Mouse (Mus musculus) neural tube, embryonic 13.5 days (tissue): ENCODE data around the gene Olfr313. TPM values are rescaled to one million over a fixed set of nuclear protein-coding genes. Genes with fewer than 3 reads are reported as not detected.
"Not testable (repeated sequence)": the region's sequence is repeated elsewhere in the genome, so short reads cannot be mapped to it uniquely, and the experiment has no call there.

Source experiments
- ATAC-seq: fragments of 200-750 bp; cut with Nextera tagmentation; 2 replicates; pipeline ENCODE4 v1.8.0; 2017; ENCODE audit warnings: low read depth, mild to moderate bottlenecking, moderate TSS enrichment, moderate library complexity
- H3K27ac ChIP-seq: fragments of 300-500 bp; sonication (generic); replicated peaks from 2 replicates; pipeline ENCODE4 v1.5.1; 2015; ENCODE audit warnings: moderate library complexity, mild to moderate bottlenecking, inconsistent platforms
- H3K27me3 ChIP-seq: fragments of 300-500 bp; sonication (generic); 2 replicates; pipeline ENCODE4 v1.6.1; 2015; ENCODE audit warnings: mild to moderate bottlenecking, inconsistent platforms
- H3K36me3 ChIP-seq: fragments of 300-500 bp; sonication (generic); 2 replicates; pipeline ENCODE4 v1.6.1; 2015; ENCODE audit warnings: mild to moderate bottlenecking, inconsistent platforms
- H3K4me1 ChIP-seq: fragments of 300-500 bp; sonication (generic); replicated peaks from 2 replicates; pipeline ENCODE4 v1.6.1; 2015; ENCODE audit warnings: inconsistent platforms
- H3K4me2 ChIP-seq: fragments of 300-500 bp; sonication (generic); 2 replicates; pipeline ENCODE4 v1.6.1; 2015; ENCODE audit warnings: inconsistent platforms, mild to moderate bottlenecking, moderate library complexity
- H3K4me3 ChIP-seq: fragments of 300-500 bp; sonication (generic); 2 replicates; pipeline ENCODE4 v1.5.1; 2015; ENCODE audit warnings: mild to moderate bottlenecking, inconsistent platforms
- H3K9ac ChIP-seq: fragments of 300-500 bp; sonication (generic); 2 replicates; pipeline ENCODE4 v1.6.1; 2015; ENCODE audit warnings: moderate library complexity, mild to moderate bottlenecking, inconsistent platforms
- H3K9me3 ChIP-seq: fragments of 300-500 bp; sonication (generic); 2 replicates; pipeline ENCODE4 v1.6.1; 2016; ENCODE audit warnings: inconsistent platforms
- WGBS: fragments of 180-500 bp; shearing (Covaris S2); methylation state at CpG from one replicate; pipeline ENCODE4 v1.1.7; 2015; 5-methylcytosine and 5-hydroxymethylcytosine counted together
- polyA plus RNA-seq: library from polyadenylated mRNA; unstranded; fragments of >200 nt; fragmentation: Nextera tagmentation; extraction: Ambion mirVana; gene quantifications from 2 replicates; pipeline ENCODE4 v1.2.1, GENCODE M21; 2015

Olfr313 gene
- polyA plus RNA-seq, 1 experiment from 2014 or later, result not detected

DNA sequence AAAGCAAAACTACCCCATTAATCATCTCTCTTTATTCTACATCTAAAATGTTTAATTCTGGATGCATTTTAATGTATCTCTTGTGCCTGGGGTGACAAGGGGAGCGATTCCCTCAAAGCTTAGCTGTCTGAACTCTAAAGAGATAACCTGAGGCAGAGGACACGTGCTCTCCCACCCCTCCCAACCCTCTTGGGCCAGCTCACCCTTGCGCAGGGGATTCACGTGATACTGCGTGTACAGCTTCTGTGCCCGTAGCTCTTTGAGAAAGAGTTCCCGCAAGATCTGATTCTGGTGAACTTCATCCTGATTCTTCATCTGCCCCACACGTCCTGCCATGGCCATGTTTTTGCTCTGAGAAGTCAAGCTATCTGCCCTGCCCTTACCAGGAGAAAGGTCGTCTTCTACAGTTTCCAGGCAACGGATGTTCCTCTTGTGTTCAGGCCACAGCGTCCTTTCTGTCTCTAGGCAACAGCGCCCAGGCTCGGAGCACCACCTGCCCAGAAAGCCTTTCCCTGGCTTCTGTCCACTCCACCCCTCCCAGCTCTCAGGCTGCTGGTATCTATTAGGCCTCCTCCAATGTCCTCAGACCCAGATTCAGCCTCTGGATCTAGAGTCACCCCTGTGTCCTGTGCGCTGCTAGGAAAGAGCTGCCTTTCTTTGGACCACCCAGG is 13.1 kb upstream of the Olfr313 start, which contains the start of gene Fam183b:
Gene Fam183b (minus strand): TSS at position 403 of the 671 bp plus-strand sequence.
- H3K4me1 ChIP-seq, result peaks cover 12% of the 10 kb centered on the region
- H3K36me3 ChIP-seq, result no peaks in the 10 kb centered on the region
- no peak within 1 kb of the TSS for H3K4me3 ChIP-seq
- no peak within 1 kb of the TSS; the same call in 1 of the 2 replicates for H3K9ac ChIP-seq
- H3K27ac ChIP-seq, result no peak within 1 kb of the TSS
- H3K4me2 ChIP-seq, result peak within 1 kb of the TSS; percentile 18; the same call in 1 of the 2 replicates
- WGBS, result 38% methylated on average over 14 of the region's 14 CpGs
- H3K27me3 ChIP-seq, result no peaks in the 10 kb centered on the region
- ATAC-seq, result peak; percentile 59
- no peaks in the 10 kb centered on the region for H3K9me3 ChIP-seq

DNA sequence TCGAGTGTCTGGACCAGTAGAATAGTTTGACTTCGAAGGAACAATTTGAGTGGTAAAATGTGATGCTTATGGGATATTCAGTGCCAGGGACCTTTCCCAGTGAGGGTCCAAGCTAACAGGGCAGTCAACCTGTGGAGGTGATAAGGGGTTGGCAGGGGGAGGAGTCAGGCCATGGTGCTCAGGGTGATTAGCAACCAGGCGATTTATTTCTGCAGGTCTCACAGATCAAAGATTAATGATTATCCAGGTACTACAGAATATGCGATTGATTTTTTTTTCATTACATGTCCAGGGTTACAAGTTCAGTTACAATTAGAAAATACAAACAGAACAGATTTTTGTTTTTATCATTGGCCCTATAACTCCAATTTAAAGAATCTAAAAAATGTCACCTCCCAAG is 10.9 kb upstream of the Olfr313 start:
- Histone ChIP-seq H3K4me2 (no peak overlapping the region), H3K9me3 (no peaks in the 10 kb centered on the region), H3K36me3 (no peaks in the 10 kb centered on the region), H3K27ac (no peak overlapping the region), H3K4me1 (peaks cover 12% of the 10 kb centered on the region), H3K9ac (no peak overlapping the region), H3K4me3 (no peak overlapping the region), H3K27me3 (no peaks in the 10 kb centered on the region)
- ATAC-seq, result no peak
- WGBS, result 80% methylated on average over 4 of the region's 4 CpGs

DNA sequence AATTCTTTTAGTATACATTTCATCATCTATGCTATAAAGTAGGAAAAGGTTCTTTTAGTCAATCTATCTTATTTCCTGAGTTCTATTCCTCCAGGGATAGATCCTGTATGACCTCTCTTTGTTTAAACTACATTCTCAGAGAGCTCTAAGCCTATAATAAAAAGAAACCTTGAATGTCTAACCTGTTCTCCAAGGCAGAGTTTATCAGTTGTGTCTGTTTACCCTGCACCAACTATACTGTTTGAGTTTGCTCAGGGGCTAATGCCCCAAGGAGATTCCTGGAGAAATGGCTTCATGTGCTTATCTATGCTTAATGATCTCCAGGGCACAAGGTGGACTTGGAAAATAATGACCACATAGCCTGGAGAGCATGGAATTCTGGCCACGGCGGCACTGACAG is 10.4 kb upstream of the Olfr313 start:
- no peak overlapping the region for H3K27ac ChIP-seq
- H3K9ac ChIP-seq, result no peak overlapping the region
- H3K9me3 ChIP-seq, result no peaks in the 10 kb centered on the region
- no peak for ATAC-seq
- no peak overlapping the region for H3K4me2 ChIP-seq
- H3K27me3 ChIP-seq, result no peaks in the 10 kb centered on the region
- no peaks in the 10 kb centered on the region for H3K36me3 ChIP-seq
- H3K4me1 ChIP-seq, result peaks cover 12% of the 10 kb centered on the region
- 81% methylated on average over 2 of the region's 2 CpGs for WGBS
- no peak overlapping the region for H3K4me3 ChIP-seq

DNA sequence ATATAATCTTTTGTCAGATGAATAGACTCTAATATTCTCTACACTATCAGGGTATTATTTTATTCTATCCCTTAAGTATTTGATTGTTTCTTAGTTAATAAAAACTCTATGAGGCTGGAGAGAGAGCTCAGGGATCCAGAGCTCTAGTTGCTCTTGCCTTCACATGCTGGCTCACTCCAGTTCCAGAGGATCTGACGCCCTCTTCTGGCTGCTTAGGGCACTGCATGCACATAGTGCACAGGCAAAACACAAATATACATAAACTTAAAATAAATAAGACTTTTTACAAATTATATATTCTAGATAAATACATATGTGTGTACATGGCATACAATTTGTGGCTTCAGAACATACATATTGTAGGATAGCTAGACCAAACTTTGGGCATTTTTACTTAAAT is 2.8 kb upstream of the Olfr313 start:
- H3K4me3 ChIP-seq, result no peak overlapping the region
- no peak overlapping the region for H3K4me2 ChIP-seq
- no peak overlapping the region for H3K9ac ChIP-seq
- no peaks in the 10 kb centered on the region for H3K9me3 ChIP-seq
- H3K4me1 ChIP-seq, result no peaks in the 10 kb centered on the region
- H3K36me3 ChIP-seq, result no peaks in the 10 kb centered on the region
- 12% methylated on average over 1 of the region's 1 CpGs for WGBS
- no peaks in the 10 kb centered on the region for H3K27me3 ChIP-seq
- ATAC-seq, result no peak
- H3K27ac ChIP-seq, result no peak overlapping the region

DNA sequence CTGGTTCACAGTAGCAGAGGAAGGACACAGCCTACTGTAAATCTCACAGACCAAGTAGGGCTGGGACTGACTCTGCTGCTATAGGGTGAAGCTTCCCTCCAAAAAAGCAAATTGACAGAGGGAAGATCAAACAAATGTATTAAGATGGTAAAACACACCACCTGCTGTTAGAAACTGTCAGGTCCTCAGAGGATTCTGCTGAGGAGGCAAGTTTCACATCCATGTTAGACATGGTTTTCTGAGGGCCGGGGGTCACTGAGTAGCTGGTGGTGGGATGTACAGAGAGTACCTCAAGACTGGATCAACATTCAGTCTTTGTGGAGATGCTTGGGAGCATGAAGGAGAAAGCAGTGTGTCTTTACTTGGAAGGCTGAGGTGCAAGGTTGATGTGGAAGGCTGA is 876 bp downstream of the Olfr313 start:
- H3K9ac ChIP-seq, result no peak overlapping the region

DNA sequence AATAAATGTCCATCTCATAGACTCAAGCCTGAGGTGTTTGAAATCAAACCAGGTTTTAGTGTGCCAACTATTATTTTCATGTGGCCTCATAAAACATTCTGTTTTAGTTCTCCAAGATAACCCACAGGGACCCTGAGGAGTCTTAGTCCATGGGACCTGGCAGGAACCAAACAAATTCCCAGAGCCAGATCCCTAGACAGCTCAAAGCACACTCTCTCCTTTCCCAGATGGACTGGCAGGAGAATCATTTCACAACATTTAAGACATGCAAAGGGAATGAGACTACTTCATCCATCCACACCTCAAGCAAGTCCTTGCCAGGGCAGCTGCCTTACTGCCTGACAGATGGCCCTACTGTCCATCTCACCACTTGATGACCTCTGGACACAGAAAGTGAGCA is 14.1 kb downstream of the Olfr313 start, which contains the start of gene Olfr312:
Gene Olfr312 (plus strand): TSS at position 301 of the 400 bp plus-strand sequence.
- not testable (repeated sequence) for H3K4me3 ChIP-seq, H3K9me3 ChIP-seq, H3K36me3 ChIP-seq, H3K9ac ChIP-seq, ATAC-seq, H3K27ac ChIP-seq, H3K4me2 ChIP-seq, H3K27me3 ChIP-seq, H3K4me1 ChIP-seq

More for the DNA sequence above, 876 bp downstream of the Olfr313 start:
- Histone ChIP-seq H3K9me3 (no peaks in the 10 kb centered on the region), H3K4me1 (no peaks in the 10 kb centered on the region), H3K27ac (no peak overlapping the region), H3K4me3 (no peak overlapping the region), H3K36me3 (no peaks in the 10 kb centered on the region), H3K27me3 (no peaks in the 10 kb centered on the region), H3K4me2 (no peak overlapping the region)
- no peak for ATAC-seq
- 81% methylated on average over 1 of the region's 1 CpGs for WGBS

DNA sequence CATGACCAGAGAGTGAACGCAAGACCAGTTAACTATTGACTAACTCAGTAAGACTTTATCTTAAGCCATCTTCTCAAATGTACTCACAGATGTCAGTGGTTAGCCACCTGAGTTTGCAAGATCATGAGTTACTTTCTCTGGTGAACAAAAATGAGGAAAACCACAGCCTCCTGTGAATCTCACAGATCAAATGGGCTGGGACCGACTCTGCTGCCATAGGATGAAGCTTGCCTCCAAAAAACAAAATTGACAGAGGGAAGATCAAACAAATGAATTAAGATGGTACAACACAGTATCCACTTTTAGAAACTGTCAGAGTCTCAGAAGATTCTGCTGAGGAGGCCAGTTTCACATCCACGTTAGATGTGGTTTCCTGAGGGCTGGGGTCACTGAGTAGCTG is 15.0 kb downstream of the Olfr313 start:
- no peaks in the 10 kb centered on the region for H3K9me3 ChIP-seq
- no peaks in the 10 kb centered on the region for H3K27me3 ChIP-seq
- H3K4me3 ChIP-seq, result no peak overlapping the region
- no peaks in the 10 kb centered on the region for H3K4me1 ChIP-seq
- no peak for ATAC-seq
- no peak overlapping the region for H3K9ac ChIP-seq
- 83% methylated on average over 3 of the region's 3 CpGs for WGBS
- H3K4me2 ChIP-seq, result no peak overlapping the region
- H3K27ac ChIP-seq, result no peak overlapping the region
- H3K36me3 ChIP-seq, result no peaks in the 10 kb centered on the region

DNA sequence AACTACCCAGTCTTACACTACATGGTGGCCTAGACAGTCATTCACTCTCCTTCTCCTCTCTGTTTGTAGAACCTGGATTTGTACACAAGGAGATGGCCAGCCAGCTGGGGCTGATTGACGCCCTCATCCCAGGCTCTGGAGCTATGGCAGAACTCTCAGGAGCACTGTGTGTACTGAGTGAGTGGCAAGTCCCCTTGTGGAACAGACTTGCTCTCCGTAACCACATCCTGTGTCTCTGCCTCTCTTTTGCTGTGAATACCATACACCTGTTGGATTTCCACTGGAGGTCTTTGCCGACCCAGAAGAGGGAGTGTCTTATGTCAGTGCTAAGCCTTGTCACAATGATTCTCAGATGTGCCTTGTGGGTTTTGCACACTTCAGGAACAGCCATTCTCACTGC is 17.7 kb downstream of the Olfr313 start:
- not testable (repeated sequence) for H3K36me3 ChIP-seq, H3K4me3 ChIP-seq, H3K4me1 ChIP-seq, H3K27me3 ChIP-seq, H3K9me3 ChIP-seq, H3K4me2 ChIP-seq, ATAC-seq, H3K9ac ChIP-seq, H3K27ac ChIP-seq
- 84% methylated on average over 3 of the region's 3 CpGs for WGBS

DNA sequence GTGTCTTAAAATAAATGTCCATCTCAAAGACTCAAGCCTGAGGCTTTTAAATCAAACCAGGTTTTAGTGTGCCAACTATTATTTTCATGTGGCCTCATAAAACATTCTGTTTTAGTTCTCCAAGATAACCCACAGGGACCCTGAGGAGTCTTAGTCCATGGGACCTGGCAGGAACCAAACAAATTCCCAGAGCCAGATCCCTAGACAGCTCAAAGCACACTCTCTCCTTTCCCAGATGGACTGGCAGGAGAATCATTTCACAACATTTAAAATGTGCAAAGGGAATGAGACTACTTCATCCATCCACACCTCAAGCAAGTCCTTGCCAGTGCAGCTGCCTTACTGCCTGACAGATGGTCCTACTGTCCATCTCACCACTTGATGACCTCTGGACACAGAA is 24.2 kb downstream of the Olfr313 start, which contains the start of gene Olfr311:
Gene Olfr311 (plus strand): TSS at position 301 of the 400 bp plus-strand sequence.
- H3K27me3 ChIP-seq, H3K4me1 ChIP-seq, ATAC-seq, H3K9me3 ChIP-seq, H3K27ac ChIP-seq, H3K9ac ChIP-seq, H3K36me3 ChIP-seq, H3K4me2 ChIP-seq, H3K4me3 ChIP-seq: not testable (repeated sequence)

DNA sequence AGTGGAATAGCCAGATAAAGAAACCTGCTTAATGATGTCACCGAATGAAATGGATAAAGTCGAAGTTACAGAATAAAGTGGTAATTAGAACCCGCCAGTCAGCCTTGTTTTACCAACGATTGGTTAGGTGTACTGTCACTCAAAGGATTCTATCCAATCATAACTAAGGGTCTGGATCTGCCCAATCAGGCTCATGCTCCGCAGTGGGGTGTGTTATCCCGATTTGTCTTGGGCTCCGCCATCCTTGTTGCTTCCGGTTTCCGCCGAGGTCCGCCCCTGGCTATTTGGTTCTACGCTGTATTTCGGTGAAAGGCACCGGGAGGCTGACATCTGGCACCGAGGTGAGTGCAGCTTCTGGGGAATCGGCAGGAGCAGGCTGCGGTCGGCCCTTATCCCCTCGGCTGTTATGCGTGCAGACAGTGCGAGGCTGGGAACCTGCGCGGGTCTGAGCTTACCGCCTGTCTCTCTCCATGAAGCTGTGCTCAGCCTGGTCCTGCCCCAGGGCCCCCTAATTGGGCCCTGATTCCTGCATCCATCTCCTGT is 32.2 kb downstream of the Olfr313 start, which contains the start of gene Gm12258:
Gene Gm12258 (plus strand): TSS at position 240 of the 543 bp plus-strand sequence.
- Histone ChIP-seq H3K9me3 (no peaks in the 10 kb centered on the region), H3K36me3 (peaks cover 35% of the 10 kb centered on the region), H3K4me3 (peak within 1 kb of the TSS; percentile 84), H3K9ac (peak within 1 kb of the TSS; percentile 91), H3K4me2 (peak within 1 kb of the TSS; percentile 90), H3K4me1 (peaks cover 17% of the 10 kb centered on the region), H3K27me3 (no peaks in the 10 kb centered on the region; the same call in 1 of the 2 replicates), H3K27ac (peak within 1 kb of the TSS; percentile 86)
- WGBS, result under 1% methylated on average over 24 of the region's 24 CpGs
- ATAC-seq, result peak; percentile 100

DNA sequence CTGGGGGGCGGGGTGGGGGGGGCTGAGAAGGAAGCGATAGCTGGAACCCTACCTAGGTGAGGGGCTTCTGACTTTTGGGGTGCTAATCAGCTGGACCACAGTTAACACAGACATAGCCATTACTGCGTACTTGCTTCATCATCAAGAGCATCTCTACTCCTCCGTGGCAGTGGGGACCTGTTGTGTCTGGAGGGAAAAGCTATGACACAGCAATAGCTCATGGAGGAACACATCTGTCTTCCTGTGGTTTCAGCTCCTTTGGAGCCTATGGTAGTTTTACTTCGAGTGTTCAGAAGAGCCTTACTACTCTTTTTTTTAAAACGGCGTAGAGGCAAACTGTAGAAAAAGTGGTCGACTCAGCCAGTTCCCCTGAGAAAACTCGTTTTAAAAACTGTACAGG is 32.8 kb downstream of the Olfr313 start:
- Histone ChIP-seq H3K27me3 (no peaks in the 10 kb centered on the region; the same call in 1 of the 2 replicates), H3K4me1 (peaks cover 17% of the 10 kb centered on the region), H3K4me2 (peak overlapping the region; percentile 90), H3K9ac (peak overlapping the region; percentile 91), H3K36me3 (peaks cover 41% of the 10 kb centered on the region), H3K9me3 (no peaks in the 10 kb centered on the region), H3K27ac (peak overlapping the region; percentile 86; the same call in 1 of the 2 replicates), H3K4me3 (peak overlapping the region; percentile 84)
- WGBS, result 53% methylated on average over 9 of the region's 9 CpGs
- no peak for ATAC-seq

DNA sequence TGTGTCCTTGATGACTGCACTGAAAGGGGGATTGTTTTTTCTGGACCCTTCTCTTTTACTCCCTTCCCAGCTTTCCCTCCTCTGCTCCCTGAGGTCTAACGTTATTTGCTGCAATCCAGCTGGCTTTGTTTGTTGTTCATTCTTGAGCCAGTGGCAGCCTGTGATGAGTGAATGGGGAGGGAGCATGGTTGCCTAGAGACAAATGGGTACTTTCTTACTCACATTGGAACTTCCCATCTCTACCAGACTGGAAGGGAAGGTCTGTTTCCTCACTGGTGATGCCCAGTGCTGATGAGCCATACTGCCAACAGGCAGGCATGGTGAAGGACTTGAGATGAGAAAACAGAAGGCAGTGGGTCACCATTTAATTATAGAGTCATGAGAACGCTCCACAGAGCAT is 34.9 kb downstream of the Olfr313 start:
- Histone ChIP-seq H3K4me2 (no peak overlapping the region), H3K27me3 (no peaks in the 10 kb centered on the region; the same call in 1 of the 2 replicates), H3K27ac (no peak overlapping the region), H3K9me3 (no peaks in the 10 kb centered on the region), H3K4me3 (no peak overlapping the region), H3K36me3 (peaks cover 62% of the 10 kb centered on the region), H3K9ac (no peak overlapping the region), H3K4me1 (peaks cover 17% of the 10 kb centered on the region)
- no peak for ATAC-seq
- WGBS, result 66% methylated on average over 2 of the region's 2 CpGs
